Mouse (Mus musculus) ES-E14 (cell line): ENCODE measurements around the gene Clip1.

Experiments
- HCFC1 ChIP-seq: IDR thresholded peaks from 2 replicates; pipeline ENCODE4 v1.6.1; 2012; ENCODE audit warnings: low read length, inconsistent platforms, borderline replicate concordance; ENCODE audit not compliant: insufficient read depth
- MAFK ChIP-seq: IDR thresholded peaks from 2 replicates; pipeline ENCODE4 v1.6.1; 2014; ENCODE audit warnings: mild to moderate bottlenecking, low read depth, low read length, inconsistent platforms; ENCODE audit not compliant: insufficient read depth
- ZC3H11A ChIP-seq: IDR thresholded peaks from 2 replicates; pipeline ENCODE4 v1.6.1; 2012; ENCODE audit warnings: low read depth, mild to moderate bottlenecking, inconsistent platforms, low read length, borderline replicate concordance
- ZNF384 ChIP-seq: IDR thresholded peaks from 2 replicates; pipeline ENCODE4 v1.6.1; 2012; ENCODE audit warnings: low read depth, low read length, inconsistent platforms

GRCm38 (mm10) chr5:123573362-123573761 is 111.1 kb downstream of the Clip1 start:
- no peak for TF ChIP-seq ZC3H11A
- TF ChIP-seq ZNF384: no peak
- TF ChIP-seq HCFC1: no peak
- no peak for TF ChIP-seq MAFK
